Mouse (Mus musculus) urinary bladder, postnatal 4 days (tissue): Measurements from ENCODE around the gene Scly.

Experiments
- DNase-seq, 2 experiments: peaks; one replicate each; pipeline ENCODE4 v3.0.0; 2021 to 2022; ENCODE audit warnings: low spot score in 2 of 2

Scly gene

GRCm38 (mm10) chr1:91362113-91362512 lies 64.0 kb downstream of the Scly start:
- DNase-seq: no peak

- DNase-seq: no peak
Observed at GRCm38 (mm10) chr1:91364822-91365644, 66.9 kb downstream of the Scly start.

GRCm38 (mm10) chr1:91365816-91366214 lies 67.7 kb downstream of the Scly start:
- DNase-seq: no peak

GRCm38 (mm10) chr1:91366215-91367108 lies 68.3 kb downstream of the Scly start, which contains the start of gene Erfe:
TSS of gene Erfe (plus strand) at chr1:91366430.
- peak; percentile 54 to 77 for DNase-seq

- no peak for DNase-seq
Observed at GRCm38 (mm10) chr1:91367295-91367694, 69.2 kb downstream of the Scly start.

- DNase-seq: no peak
Observed at GRCm38 (mm10) chr1:91369408-91369807, 71.3 kb downstream of the Scly start.

- no peak for DNase-seq
Observed at GRCm38 (mm10) chr1:91370055-91370454, 71.9 kb downstream of the Scly start.
